Mouse (Mus musculus): ENCODE data around the gene Ostf1.

Gene Ostf1

DNA sequence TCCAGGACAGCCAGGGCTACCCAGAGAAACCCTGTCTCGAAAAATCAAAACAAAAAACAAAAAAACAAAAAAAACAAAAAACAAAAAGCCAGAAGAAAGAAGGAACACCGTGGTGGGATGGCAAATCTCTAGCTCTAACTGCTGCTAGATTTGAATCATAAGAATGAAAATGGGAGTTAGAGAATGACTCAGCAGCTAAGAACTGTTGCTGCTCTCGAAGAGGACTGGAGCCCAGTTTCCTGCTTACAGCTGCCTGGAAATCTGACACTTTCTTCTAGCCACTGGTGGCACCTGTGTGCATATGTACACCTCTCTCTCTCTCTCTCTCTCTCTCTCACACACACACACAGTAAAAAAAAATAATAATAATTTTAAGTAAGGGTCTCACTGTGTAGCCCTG lies 14.8 kb upstream of the Ostf1 start:
- DNase-seq (ENCODE audit: low read depth in 2 of 2, low spot score in 2 of 2), result no peak

DNA sequence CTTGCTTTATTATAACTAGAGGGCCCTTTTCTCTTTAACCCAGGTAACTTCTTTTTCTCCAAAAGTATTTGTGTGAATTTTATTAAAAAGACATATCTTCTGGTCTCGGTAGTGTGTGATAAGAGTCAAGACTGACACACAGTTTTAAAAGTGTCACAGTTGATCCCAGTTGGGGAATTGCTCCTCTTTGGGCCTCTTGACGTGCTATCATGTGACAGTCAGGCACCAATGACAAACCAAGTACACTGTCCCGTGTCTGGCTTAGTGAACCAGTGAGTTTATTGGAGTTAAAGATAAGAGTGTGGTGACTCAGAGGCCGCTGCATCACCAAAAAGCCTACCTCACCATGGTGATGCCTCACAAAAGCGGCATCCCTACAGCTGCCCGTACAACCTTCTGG lies 12.5 kb upstream of the Ostf1 start:
- no peak for DNase-seq (ENCODE audit: low read depth in 2 of 2, low spot score in 2 of 2)

DNA sequence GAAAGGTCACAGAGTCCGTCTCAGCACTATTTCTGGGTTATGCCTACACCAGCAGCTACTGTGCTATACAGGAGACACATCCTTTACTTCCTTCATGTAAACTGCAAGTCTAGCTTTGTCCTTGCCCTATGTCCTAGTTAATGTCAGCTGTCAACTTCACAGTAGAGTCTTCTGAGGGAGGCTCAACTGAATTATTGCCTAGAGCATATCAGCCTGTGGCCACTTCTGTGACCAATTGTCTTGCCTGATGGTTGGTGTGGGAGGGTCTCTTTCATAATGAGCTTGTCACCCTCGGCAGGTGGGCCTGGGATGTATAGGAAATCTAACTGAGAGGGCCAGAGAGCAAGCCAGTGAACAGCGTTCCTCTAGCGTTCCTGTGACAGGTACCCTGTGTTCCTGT lies 11.8 kb upstream of the Ostf1 start:
- DNase-seq (ENCODE audit: low read depth in 2 of 2, low spot score in 2 of 2), result no peak

DNA sequence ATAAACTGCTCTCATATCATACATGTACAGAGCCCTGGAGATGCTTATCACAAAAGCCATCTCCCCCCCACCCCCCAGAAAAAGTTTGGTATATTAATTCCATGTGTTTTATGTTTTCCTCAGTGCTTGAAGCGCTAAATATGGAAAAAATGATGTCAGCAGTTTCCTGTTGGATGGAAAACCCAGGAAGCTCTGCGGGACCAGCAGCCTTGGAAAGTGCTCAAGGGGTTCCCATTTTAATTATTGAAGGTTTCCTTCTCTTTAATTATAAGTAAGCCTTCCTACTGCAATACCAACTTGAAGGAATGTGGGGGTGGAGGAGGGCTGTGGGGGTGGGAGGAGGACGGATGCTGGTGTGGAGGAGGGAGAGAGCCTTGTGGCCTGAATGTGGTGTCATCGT lies 9.4 kb upstream of the Ostf1 start:
- DNase-seq (ENCODE audit: low read depth in 2 of 2, low spot score in 2 of 2), result no peak

DNA sequence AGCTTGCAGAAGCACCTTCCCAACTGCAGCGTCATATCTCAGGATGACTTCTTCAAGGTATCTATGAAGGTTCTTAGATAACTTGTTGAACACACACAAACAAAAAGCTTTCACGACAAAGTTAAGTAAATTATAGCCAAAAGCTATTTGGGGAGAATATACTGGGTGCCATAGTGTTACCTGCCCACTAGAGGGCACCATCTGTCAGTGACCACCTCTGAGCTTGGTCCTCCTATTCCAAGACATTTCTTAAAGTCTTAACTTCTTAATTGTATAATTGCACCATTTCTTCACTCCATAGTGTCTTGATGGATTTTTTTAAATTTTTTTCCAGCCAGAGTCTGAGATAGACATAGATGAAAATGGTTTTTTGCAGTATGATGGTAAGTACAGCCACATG lies 7.9 kb upstream of the Ostf1 start:
- no peak for DNase-seq (ENCODE audit: low read depth in 2 of 2, low spot score in 2 of 2)

DNA sequence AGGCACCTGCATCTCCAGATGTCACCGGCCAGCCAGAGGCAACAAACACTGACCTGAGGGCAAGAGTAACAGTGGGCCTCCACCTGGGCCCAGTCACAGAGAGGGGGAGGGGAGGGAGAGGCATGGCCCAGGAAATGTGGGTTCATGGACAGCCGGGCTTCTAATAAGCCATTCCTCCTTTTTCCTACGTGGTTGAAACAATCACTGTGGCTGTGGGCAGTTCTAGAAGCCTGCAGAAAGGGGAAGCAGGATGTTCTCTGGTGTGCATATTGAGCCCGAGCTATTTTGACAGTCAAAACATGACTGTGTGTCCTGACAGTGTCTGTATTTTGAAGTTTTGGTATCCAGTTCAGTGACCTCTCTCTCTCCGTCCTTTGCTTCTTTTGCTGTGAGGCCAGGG lies 7.3 kb upstream of the Ostf1 start:
- no peak for DNase-seq (ENCODE audit: low read depth in 2 of 2, low spot score in 2 of 2)

DNA sequence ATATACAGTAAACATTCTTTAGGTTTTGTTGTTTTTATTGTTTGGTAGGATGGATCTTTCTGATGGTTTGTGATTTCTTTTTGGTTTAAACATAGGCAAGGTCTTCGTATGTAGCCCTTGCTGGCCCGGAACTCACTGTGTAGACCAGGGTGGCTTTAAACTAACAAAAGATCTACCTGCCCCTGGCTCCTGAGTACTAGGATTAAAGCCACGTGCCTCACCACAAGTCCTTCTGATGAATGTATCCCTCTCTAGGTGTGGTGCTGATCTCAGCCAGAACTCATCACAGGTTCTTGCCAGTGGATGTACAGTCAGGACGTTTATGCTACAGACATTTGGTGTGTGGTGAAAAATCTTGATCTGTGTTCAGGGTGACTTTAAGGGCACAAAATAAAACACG lies 6.3 kb upstream of the Ostf1 start:
- DNase-seq (ENCODE audit: low read depth in 2 of 2, low spot score in 2 of 2), result no peak

DNA sequence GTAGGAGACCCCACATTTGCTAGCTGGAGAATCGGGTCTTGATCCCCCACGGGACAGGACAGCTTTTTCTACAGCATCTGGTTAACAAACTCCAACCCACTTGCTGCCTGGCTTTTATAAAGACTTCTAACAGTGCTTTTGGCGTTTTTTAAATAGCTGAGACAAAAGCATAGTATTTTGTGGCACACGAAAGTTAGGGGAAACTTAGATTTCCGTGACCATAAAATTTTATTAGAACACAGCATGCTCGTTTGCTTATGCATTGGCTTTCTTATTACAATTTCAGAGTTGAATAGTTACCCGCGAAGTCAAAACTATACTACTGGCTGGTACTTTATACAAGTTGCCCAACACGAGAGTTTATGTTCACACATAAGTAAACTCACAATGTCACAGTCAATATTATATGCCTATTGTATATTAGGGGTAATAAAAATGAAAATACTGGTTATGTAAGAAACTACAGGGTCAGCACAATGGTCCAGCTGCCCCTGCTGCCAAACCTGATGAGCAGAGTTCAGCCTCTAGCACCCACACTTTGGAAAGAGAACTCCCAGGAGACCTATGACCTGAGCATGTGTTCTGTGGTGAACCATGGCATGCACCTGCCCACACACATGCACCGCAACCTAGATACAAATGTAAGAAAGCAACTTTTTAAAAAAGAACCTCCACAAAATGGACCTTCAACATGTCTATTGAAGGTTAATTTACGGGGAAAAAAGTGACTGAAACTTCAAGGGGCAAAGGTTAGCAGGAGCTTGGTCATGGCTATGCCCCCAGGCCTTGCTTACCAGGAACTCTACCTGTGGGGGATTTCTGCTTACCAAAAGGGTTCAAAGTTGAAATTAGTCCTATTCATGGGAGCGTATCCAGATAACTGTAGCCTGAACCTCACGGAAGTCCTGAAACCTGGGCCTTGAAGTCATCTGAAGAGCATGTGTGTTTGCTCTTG lies 885 bp upstream of the Ostf1 start:
- no peak for DNase-seq (ENCODE audit: low read depth in 2 of 2, low spot score in 2 of 2)

DNA sequence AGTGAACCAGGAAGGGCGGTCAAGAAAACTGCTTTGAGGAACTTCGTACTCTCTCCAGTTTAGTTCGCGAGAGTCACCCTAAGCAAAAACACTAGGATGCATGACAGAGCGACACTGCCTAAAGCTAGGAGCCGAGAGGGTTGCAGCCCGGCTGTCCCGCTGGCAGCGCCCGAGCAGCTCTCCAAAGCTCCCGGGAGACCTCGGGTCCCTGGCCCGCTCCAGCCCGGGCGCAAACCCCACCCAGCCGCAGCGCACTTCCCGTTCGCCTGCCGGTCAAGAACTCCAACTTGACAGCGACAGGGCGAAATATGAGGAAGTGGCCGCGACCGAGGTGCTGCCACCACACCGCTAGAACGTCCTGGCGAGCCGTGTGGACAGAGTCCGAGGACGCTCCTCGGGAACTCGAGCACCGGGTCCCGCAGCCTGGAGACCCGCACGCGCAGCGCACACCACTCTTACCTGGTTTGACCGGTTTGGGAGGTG lies 421 bp downstream of the Ostf1 start:
- peak; percentile 14 to 32 for DNase-seq (ENCODE audit: low read depth in 2 of 2, low spot score in 2 of 2)

DNA sequence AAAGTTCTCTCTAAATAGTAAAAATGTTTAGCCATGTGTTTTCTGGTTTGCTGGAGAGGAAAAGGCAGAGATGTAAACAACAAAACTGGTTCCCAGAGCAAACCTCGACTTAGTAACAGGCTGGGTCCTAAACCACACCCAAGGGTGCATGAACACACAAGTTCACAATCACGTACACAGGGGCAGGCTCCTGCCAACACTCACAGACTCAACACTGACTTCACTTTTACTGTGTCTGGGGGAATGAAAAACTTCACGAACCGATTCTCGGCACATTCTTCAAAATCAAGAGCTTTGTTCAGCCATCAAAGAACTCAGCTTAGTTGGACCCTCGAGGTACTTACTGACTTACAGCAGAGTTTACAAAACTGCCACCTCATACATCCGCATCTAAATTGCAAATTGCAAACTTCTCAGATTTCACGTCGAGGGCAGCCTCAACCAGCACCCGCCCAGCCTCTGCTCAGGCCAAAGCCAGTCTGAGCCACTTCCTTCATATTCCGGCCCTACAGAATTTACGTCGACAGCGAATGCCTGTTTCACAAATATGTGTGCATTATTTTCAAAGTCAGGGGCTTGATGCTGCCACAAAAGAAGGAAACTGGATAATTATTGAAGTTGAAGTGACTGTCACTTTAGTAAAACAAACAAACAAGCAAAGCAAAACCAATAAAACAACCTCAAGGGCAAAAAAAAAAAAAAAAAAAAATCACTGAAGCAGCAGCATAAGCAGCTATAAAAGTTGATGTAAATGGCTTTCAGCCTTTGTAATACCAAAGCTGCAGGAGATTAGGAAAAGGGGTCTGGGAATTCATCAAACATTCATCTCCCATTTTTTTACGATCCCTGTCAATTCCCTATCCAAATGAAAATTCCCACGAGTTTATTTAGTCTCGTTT lies 1.2 kb downstream of the Ostf1 start:
- DNase-seq (ENCODE audit: low read depth in 2 of 2, low spot score in 2 of 2), result peak in 1 of 2 experiments; percentile 26

DNA sequence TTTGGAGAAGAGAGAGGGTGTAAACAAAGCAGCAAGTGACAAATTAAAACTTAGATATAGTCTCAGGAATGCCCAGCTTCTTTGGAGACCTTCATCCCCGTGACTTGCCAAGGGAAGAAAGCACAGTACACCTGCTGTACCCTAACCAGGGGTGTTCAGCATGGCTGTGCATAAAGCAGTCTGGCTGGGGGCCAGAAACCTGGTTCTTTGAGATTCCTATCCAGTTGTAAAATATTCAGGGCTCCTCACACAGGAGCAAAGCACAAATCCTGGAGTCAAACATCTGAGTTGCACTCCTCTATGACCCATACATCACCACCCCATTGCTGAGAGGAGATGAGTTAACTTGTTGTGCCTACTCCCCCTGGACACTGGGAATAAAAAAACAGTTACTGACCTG lies 2.0 kb downstream of the Ostf1 start:
- DNase-seq (ENCODE audit: low read depth in 2 of 2, low spot score in 2 of 2), result no peak

DNA sequence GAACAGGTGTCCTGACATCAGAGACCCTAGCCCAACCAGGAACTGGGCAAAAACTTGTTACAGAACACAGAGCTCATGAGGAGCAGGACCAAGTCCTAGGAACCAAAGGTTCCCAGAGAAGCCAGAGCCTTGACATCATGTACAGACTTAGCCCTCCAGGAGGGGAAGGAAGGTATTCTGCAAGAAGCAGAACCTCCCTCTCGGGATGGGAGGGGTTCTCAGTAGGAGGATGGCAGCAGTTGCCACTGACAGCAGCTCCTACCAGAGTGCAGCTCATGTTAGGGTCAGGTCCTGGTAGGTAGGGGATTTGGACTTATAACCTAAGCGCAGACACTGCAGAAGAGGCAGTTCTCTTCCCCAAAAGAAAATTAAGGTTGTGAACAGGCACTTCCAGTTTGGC lies 7.7 kb downstream of the Ostf1 start:
- no peak for DNase-seq (ENCODE audit: low read depth in 2 of 2, low spot score in 2 of 2)

DNA sequence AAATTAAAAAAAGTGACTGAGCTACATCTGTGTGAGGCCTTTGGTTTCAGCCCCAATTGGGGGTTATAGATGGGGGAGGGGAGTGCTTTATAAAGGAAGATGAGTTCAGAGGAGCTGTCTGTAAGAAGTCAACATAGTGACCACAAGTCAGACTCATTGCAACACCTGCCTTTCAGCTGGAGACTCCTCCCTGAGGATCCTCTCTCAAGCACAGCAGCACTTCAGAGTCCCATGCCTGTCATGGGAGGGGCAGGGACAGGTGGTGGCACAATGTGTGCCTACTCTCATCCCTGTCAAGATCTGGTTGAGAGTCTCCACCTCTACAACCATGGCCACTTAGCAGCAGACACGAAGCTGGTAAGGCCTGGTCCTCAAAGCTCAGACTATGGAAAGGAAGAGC lies 11.9 kb downstream of the Ostf1 start:
- peak; percentile 39 to 49 for DNase-seq (ENCODE audit: low read depth in 2 of 2, low spot score in 2 of 2)

DNA sequence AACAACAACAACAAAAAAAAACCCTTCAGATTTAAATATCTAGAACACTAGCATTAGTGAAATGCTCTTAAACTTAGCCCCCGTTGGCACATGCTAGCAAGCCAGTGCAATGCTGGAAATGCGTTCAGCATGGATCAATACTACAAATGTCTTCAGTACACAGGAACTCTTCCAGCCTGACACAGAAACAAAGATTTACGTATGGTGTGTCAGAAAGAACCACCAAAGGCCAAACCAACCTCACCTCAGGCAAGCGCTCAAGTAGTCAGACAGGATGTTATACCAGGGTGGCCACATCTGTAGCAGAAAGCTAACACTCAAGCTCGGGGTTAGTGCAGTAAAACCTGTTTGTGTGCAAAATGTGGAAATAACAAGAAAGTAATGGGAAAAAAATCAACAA lies 12.6 kb downstream of the Ostf1 start:
- peak; percentile 67 to 73 for DNase-seq (ENCODE audit: low read depth in 2 of 2, low spot score in 2 of 2)

DNA sequence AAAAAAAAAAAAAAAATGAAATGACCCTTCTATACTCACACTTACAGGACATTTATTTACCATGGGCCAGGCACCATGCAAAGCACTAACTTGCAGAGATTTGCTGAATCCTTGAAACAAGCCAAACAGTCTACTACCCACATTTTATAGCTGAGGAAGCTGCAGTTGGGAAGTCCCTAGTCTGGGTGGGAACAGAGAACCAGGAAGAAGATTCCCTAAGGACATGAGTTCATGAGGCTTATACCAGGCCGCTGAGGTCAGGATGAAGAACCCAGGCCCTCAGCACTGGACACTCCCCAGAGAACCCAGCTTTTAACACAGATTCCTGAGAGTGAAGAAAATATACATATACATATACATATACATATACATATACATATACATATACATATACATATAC lies 14.1 kb downstream of the Ostf1 start:
- DNase-seq (ENCODE audit: low read depth in 2 of 2, low spot score in 2 of 2), result no peak

DNA sequence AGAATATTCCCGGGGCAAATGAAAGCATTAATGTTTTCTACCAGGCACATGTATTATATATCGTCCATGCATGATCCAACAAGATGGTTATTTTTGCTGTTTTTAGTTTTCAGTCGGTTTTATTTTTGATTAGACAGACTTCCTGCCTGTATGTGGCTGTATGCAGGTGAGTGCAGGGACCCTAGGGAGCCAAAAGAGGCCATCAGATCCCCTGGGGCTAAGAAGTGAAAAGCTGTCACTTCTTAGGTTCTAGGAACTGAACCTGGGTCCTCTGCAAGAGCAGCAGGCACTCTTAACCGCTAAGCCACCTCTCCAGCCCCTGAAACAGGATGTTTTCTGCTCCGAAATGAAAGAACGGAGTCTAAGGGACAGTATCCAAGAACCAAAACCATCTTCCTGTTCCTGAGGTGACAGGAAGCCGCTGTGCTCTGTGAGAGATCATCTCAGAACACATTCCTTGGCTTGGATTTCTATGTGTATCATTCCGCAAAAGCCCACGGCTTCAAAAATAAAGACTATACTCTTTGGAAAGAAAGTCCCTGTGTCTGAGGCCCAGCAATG lies 15.9 kb downstream of the Ostf1 start:
- DNase-seq (ENCODE audit: low read depth in 2 of 2, low spot score in 2 of 2), result peak in 1 of 2 experiments; percentile 14

DNA sequence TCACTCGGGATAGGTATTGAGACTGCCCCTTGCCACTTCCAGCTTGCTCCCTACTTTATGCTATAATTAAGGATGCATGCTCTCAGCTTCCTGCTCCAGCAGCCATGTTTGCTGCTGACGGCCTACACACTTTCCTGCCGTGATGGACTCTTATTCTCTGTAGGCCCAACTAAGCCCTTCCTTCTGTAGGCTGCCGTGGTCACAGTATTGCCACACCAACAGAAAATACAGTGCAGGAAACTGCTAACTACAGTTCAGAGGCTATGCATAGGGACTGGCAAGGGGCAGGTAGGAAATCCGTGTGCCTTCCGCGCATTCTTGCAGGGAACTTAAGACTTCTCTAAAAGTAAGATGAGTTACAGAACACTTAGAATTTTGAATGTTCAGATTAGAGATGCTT lies 17.3 kb downstream of the Ostf1 start:
- DNase-seq (ENCODE audit: low read depth in 2 of 2, low spot score in 2 of 2), result no peak

DNA sequence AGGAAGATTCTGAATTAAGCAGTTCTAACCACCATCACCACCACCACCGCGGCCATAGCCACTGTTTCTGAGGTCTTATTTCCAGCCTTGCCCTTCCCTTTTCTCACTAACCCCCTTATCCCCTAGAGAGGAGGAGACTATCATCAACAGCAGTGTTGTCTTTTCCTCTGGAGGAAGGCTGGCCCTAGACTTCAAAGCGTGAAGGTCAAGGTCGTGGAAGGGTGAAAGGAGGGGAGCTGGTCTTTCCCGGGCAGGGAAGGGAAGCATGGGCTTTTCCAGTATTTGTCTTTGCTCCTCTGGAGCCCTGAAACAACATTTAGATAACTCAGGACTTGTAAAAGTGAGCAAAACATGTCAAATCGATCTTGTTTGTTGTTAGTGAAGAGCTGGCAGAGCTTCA lies 22.6 kb downstream of the Ostf1 start:
- DNase-seq (ENCODE audit: low read depth in 2 of 2, low spot score in 2 of 2), result no peak

DNA sequence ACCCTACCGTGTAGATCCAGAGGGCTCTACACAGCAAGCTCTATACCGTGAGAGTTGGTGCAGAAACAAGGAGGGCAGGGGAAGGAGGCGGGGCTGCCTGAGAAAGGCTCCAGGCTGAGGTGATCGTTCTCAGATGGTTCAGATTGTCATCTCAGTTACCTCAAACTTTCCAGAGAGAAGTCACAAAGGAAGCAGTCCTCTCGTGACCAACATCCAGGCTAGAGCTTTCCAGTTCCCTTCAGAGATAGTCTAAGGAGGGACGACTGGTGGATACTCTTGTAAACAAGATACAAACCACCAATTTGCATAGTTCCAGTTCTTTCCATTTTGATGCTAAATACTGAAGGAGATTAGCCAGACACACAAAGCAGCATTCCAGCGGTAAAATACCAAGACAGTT lies 23.7 kb downstream of the Ostf1 start:
- DNase-seq (ENCODE audit: low read depth in 2 of 2, low spot score in 2 of 2), result no peak

DNA sequence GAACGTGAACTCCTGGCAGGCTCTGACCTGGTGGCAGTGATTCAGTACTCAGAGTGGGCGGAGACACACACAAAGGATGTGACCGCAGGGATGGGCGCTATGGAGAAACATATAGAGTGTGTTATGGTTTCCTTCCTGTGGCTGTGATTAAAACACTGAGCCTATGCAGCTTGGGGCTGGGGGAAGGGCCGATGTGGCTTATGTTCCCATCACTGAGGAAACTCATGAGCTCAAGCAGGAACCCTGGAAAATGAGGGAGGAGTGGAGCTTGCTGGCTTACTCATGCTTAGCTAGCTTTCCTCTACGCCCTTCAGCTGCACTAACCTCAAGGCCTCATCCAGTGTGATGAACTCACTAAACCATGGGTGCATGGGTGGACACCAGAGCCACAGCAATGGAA lies 28.6 kb downstream of the Ostf1 start:
- no peak for DNase-seq (ENCODE audit: low read depth in 2 of 2, low spot score in 2 of 2)

DNA sequence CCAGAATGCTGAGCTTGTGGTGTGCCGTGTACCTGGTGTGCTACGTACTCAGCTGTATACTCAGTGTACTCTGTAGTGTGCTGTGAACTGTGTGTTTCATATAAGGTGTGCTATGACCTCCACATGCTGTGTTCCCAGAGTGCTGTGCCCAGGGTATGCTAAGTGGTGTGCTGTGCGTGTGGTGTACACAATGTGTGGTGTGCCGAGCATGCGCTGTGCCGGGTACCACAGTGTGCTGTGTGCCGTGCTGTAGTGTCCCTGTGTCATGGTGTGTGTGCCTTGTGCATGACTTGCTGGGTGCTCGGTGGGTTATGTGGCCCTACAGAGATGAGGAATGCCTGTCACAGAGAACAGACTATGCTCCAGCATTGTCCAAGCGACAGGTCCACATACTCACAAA lies 31.0 kb downstream of the Ostf1 start:
- DNase-seq (ENCODE audit: low read depth in 2 of 2, low spot score in 2 of 2), result no peak

DNA sequence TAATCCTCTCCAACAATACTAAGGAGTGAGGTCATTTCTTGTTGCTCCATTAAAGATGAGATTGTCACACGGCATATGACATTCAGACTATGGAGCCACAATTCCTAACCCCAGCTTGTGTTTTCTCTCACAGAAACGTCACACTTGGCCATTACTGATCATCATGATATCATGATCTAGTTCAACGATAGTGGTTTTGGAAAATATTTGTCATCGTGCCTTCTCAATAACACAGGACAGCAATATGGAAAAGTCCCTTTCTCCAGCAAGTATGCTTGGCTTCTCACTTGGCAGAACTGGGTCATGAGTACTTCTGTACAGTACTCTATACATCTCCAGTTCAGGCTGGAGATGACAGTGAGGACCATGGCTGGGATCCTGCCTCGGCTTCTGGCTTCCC lies 32.0 kb downstream of the Ostf1 start:
- DNase-seq (ENCODE audit: low read depth in 2 of 2, low spot score in 2 of 2), result no peak
